Comparison of ENCODE assay signal across 8 mouse cellular contexts in genomic region chr1:64189471-64189870, GRCm38 (mm10).
DNase-seq lines count a peak whose midpoint lies in the region; ATAC-seq lines count a peak whose summit lies in the region.

No protein-coding gene starts in this region.

- no peaks in the 10 kb centered on the region for H3K36me3 ChIP-seq in liver, embryonic 12.5 days

- no peak overlapping the region for H3K4me3 ChIP-seq in liver, embryonic 12.5 days

- ATAC-seq in liver, embryonic 12.5 days: no peak; the same call in 1 of the 2 replicates
- ATAC-seq in neutrophil, adult 5-6 weeks (ENCODE audit: extremely low read depth, insufficient number of reproducible peaks, low FRiP score, poor library complexity, severe bottlenecking): peak; percentile 88

- H3K27me3 ChIP-seq in liver, embryonic 12.5 days (replicated peaks): no peaks in the 10 kb centered on the region

- DNase-seq in gastrocnemius, adult 18-20 months (ENCODE audit: low spot score): peak; percentile 8
- DNase-seq in gastrocnemius, adult 8-10 months (ENCODE audit: low spot score in 2 of 2): no peak
- peak; percentile 8 for DNase-seq in ovary, postnatal 36 days (ENCODE audit: low spot score)
- no peak for DNase-seq in ovary, postnatal 14 days (ENCODE audit: low spot score)
- DNase-seq in ovary, postnatal 10 days (ENCODE audit: low spot score): no peak
- DNase-seq in layer of hippocampus, adult 18-20 months (ENCODE audit: low spot score in 2 of 2): no peak

- H3K4me2 ChIP-seq in liver, embryonic 12.5 days: peak overlapping the region; percentile 6; the same call in 1 of the 2 replicates

- WGBS in liver, embryonic 12.5 days (ENCODE audit: insufficient replicate concordance): 6% methylated on average over 6 of the region's 6 CpGs

- no peak overlapping the region for H3K9ac ChIP-seq in liver, embryonic 12.5 days

- no peak overlapping the region for H3K27ac ChIP-seq in liver, embryonic 12.5 days

- H3K9me3 ChIP-seq in liver, embryonic 12.5 days (replicated peaks): 0 out of 2 replicates have a peak, but pooled peaks cover 3% of the 10 kb centered on the region

- H3K4me1 ChIP-seq in liver, embryonic 12.5 days: peaks cover 6% of the 10 kb centered on the region

Comparison
In these comparisons a context has a peak if more than half of its experiments do, and no peak if none do; other contexts are left out.
1. DNase-seq: peak in gastrocnemius, adult 18-20 months (single experiment) and ovary, postnatal 36 days (single experiment); none in gastrocnemius, adult 8-10 months (0 of 2), ovary, postnatal 14 days (single experiment), ovary, postnatal 10 days (single experiment) and layer of hippocampus, adult 18-20 months (0 of 2).